Mouse (Mus musculus) thymus, postnatal 0 days (tissue): Measurements from ENCODE around the gene Fosb. TPM values are rescaled to one million over a fixed set of nuclear protein-coding genes. Genes with fewer than 3 reads are reported as not detected.
A peak's percentile ranks its signal among the peaks of the same experiment; 100 is the strongest.

Experiments used
- DNase-seq: peaks from one replicate; pipeline ENCODE4 v3.0.0-alpha.2; 2015; ENCODE audit warnings: low spot score
- polyA plus RNA-seq: library from polyadenylated mRNA; unstranded; fragments of >200 nt; fragmentation: Nextera tagmentation; extraction: Ambion mirVana; gene quantifications from 2 replicates; pipeline ENCODE4 v1.2.1, GENCODE M21; 2015

Gene Fosb
- polyA plus RNA-seq, 1 experiment from 2014 or later: 0.21 TPM

DNA sequence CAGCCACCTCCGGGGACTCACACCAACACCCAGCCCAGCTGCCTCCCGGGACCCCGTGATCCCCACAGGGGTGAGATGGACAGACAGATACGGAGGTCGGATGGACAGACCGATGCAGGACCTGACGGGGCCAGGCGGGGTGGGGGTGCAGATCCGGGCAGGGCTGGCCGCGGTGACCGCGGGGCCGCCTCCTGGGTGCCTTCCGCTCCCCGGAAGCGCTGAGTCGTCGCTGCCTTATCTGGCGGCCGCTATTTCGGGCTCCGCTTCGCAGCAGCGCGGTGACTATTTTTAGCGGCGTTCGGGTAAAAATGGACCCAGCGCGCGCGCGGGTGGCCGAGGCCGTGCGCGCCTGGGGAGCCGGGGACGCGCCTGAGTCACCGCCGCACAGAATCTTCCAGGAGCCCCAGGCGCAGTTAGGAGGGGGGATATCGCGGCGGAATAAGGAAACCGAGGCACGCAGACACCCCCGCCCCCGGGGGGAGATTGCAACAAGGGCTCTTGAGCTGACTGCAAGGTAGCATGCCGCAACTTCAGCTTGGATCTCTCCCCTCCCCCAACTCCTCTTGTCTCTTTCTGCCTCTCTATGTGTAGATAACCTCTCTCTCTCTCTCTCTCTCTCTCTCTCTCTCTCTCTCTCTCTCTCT, 23.0 kb upstream of the Fosb start:
- DNase-seq: peak; percentile 68

DNA sequence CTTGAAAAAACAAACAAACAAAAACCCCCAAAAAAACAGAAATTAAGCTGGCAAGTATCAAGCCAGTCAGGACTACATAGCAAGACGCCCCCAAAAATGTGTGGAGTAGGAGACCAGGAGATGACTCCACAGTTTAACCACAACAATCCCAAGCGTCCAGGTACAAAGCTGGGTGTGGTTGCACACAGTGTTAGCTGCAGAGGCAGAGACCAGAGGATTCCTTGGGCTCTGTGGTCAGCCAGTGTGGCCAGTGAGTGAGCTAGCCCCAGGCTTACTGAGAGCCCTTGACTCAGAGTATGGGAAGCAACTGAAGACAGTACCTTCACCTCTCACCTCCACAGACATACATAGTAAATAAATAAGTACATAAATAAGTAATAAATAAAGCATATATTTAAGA, 22.1 kb upstream of the Fosb start:
- DNase-seq: no peak

DNA sequence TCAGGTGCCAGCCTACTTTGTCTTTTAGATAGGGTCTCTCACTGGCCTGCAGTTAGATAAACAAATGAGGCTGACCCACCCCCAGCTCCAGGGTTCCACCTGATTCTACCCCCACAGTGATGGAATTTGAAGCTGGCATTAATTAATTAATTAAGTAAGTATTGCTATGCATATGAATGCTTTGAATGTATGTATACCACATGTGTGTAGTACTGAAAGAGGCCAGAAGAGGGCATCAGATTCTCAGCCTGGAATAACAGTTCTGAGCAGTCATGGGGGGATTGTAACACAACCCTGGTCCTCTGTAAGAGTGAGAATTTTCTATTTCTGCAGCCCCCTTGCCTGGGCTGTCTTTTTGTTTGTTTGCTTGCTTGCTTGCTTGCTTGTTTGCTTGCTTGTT, 18.6 kb upstream of the Fosb start:
- DNase-seq: no peak

DNA sequence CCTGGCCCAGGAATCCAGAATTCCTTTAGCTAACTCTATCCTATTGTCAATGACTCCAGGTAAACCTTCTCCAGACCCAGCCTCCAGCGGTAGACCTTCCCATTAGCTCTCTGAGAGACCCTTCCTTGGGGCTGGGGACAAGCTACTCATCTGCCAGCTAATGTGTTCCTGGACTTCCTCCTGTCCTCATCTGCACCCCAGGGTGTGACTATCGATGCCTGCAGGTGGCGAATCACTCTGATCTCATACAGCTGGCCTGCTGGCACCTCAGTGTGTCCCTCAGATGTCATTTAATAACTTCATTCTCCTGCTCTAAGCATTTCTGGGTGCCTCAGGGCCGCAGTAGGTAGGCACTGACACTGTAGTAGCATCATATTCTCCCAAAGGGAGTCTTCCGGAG, 17.9 kb upstream of the Fosb start:
- DNase-seq: no peak

DNA sequence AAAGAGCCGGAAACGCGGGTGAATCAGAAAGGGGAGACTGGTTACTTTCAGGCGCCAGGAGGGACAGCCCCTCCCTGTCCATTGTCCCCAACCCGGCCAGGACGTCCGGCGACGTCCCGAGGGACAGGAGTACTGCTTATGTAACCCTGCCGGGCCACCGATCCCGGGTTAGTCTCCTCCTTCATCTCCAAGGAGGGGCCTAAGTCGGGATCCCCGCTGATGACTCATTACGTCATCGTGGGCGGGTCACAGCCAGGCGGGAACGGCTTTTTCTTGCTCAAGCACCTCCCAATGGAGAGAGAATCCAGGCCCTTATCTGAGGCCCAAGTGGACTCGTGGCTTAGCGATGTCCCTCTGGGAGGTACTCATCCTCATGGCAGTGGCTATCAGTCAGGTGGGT, 17.3 kb upstream of the Fosb start:
- no peak for DNase-seq

DNA sequence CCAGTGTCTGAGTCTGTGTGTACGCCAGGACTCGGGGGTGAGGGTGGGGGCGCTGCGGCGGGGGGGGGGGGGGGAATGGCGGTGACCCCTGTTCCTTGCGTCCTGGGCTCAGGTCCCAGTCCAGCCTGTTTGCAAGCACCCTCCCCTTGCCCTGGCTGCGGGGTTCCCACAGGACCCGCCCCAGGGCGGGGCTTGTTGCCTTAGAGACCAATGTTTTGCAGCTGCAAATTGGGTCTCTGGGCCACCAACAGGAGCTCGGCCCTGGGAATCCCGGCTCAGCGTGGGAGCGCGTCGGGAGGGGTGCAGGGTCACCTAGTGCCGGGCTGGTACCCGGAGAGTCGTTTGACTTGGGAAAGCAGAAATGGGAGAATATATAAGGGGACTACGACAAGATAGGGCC, 16.5 kb upstream of the Fosb start:
- DNase-seq: peak; percentile 67

DNA sequence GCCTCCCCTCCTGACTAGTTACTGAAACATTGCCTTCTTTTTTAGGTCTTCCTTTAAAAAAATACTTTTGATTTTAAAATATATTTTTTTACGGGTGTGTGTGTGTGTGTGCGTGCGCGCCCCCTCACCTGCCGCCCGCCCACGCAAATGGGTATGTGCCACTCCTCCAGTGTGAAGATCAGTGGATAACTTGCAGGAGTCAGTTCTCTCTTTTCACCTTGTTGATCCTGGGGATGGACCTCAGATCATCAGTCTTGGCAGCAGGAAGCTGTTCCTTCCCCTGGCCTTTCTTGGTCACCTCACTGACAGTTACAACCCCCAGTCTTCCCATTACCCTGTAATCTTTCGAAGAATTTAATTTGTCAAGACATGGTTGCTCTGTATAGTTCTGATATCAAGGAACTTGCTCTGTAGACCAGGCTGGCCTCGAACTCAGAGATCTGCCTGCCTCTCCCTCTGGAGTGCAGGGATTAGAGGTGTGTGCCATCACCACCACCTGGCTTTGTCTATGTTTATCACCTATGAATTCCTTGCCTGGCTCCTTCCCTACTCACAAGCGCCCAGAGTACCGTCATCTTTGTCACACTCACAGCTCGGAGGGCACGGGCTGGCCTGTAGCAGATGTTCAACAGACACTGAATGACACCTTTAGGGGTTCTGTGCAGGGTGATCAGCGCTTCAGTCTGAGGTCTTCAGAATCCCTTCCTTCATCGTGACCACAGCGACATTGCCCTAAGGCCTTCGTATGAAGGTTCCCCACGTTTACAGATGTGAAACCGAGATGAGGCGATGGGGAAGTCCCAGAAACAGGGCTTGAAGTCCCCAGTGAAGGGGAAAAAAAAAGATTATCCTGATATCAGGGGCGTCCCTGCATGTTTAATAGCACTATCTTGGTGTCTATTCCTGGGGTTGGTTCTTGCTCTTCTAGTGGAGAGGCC, 15.7 kb upstream of the Fosb start:
- DNase-seq: no peak

DNA sequence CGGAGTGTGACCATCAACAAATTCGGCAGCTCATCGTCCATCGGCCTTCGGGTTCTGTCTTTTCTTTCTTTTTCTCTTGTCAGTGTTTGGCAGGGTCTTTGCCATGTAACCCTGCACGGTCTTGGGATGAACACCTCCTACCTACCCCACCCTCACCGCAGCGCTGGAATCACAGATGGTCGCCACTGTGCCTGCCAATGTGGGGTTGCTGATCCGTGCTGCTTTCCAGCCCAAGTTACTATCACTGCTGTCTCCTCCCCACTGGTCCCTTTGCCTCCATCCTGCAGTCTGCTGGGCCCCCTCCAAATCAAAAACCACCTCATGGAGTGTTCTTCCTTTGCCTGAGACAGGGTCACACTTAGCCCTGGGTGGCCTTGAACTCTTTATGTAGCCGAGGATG, 14.4 kb upstream of the Fosb start:
- no peak for DNase-seq

DNA sequence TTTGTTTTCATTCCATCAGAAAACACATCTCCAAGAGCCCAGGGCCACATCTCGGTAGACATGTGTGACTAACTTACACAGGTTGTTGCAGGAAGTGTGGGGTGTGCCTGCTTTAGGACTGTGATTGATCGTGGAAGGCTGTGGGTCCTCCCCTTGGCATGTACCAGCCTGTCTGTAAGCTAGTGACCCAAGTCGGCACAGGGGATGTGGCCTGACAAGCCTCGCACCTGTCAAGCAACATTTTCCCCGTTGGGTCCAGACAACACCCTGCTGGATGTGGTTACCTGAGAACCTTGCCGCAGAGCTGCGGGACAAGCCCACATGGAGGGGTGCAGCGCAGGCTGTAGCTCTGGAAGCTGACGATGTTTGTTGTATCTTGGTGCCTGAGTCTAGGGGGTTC, 12.6 kb upstream of the Fosb start:
- DNase-seq: no peak

DNA sequence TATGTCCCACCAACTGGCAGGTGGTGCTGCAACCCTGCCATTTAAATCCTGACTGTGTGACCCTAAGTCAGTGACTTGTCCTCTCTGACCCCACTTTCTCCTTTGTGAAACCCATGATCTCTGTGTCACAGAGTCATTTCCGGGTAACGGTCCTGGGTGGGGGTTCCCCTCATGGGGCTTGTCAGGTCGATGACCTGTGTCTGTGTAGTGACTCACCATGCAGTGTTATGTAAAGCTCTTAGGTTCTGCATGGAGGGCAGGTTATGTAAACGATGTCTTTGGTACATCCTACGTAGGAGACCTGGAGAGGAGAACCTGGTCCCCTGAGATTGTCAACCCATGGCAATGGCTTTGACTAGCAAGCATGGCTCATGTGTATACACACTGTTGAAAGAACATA, 11.6 kb upstream of the Fosb start:
- no peak for DNase-seq

DNA sequence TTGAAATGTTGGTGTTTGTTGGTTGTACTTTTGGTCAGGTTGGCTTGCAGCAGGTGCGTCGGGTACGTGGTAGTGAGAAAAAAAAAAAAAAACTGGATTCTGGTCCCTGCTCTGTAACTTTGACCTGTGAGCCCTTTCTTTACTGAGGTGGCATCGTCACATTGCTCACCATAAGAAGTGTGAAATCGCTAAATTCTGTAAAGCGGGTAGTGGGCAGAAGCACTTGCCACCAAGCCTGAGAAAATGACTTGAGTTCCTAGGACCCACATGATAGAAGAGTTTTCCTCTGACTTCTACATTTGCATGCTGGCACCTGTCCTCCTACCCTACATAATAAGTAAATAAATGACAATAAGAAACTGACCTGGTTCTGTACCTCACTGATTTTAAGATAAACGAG, 10.8 kb upstream of the Fosb start:
- no peak for DNase-seq

DNA sequence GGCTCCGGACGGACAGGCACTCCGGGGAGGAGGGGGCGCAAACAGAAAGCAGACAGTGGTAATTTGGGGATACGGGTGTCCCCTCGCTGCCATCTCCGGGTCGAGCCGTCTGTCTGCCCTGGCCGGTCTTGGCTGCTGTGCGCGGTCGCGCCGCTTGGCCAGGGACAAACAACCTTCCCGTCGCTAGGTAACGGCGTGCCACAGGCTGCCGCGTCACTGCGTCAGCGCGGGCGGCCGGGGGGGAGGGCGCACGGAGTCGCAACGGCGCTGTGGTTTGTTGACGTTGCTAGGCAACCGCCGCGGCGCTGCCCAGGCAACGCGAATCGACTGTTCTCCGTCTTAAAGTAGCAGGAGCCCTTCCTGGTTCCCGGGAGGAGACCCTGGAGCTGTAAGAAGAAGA, 10.1 kb upstream of the Fosb start:
- DNase-seq: peak; percentile 94

DNA sequence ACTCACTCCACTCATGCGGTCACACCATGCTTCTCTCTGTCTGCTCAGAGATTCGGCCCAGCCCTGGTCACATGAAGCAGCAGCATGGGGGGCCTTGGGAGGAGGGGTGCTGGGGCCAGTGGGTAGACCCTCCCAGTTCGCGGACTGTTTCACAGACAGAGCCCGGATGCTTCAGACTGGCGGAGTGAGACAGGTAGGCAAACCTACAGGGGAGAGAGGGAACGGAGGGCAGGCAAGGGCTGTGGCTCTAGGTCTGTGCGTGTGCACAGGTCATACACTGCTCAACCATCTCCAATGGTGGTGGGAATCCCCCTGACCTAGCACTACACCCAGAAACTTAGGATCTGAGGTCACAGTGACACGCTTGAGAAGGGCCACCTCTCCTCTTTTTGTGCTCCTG, 9.6 kb upstream of the Fosb start:
- no peak for DNase-seq

DNA sequence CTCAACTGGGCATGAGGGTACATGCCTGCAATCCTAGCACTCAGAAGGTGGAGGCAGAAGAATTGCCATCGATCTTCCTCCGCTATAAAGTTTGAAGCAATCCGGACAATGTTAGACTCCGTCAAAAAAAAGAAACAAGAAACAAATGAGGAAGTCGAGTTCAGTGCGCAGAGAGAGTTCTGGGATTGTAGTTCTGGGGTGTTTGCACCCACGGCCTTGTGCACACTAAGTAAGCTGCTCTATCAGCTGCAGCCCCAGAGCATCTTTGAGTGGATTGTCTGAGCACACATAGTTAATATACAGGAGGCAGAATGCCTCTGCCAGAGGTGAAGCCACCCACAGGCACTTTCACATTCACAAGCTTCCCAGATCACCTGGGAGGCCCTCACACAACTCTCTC, 8.8 kb upstream of the Fosb start:
- DNase-seq: no peak

DNA sequence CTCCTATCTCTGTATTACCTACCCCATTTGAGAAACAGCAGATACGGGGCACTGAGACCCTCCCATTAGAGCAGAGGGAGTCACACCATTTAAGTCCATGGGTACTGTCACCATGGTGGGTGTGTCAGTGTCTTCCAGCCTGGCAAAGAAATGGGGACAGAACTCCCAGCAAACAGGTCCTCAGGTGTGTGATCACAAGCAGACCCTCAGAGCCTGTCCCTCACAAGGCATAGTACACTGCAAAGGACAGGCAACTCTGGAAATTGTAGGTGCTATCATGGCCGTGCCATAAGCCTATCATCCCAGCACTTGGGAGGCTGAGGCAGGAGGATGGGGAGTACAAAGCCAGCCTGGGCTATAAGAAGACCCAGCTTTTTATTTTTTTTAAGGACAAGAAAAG, 8.3 kb upstream of the Fosb start:
- DNase-seq: no peak

DNA sequence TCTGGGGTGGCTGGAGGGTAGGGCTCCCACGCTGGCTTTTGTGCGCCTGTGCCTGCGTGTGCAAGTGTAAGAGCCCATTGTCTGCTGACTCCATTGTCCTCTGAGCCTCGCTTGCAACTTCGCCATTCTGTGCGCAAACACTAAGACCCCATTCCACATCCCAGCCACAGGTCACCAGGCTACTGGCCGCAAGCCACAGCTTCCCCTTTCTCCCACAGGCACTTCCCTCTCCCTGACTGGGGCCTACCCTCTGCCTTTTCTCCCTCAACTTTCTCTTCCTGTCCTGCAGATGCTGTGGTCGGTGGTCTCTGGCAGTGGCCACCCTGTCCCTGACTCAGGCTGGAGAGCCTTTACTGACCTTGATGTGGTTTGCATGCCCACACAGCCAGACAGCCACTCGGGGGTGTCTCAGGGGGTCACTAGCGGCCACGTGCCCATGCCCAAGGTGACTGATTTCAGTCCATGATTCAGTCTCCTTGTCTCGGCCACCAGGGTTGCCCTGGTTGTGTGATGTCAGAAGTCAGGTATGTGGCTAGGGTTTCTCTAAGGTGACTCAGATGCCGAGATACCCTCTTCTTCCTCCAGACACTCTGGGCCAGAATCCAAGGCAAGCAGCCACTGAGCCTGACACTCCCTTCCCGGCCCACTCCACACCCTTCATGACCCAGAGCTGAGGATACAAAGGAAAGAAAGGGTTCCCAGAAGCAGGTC, 6.8 kb upstream of the Fosb start:
- no peak for DNase-seq

DNA sequence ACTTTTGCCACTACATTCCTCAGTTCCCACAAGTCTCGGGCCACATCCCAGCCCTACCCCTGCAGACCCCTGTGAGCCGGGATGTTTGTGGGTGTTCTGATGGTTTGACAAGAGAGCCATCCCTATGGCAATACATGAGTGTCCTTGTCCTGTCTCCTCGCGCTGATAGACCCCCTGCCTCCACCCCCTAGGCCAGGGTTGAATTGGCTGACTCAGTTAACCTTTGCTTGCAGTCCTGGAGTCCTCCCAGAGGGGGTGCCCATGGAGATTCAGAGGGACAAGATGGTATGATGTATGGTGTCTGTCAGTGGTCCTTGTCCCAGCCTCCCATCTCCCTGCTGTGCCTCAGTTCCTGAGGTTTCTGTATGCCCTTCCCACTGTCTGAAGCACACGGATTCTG, 4.2 kb upstream of the Fosb start:
- DNase-seq: no peak

DNA sequence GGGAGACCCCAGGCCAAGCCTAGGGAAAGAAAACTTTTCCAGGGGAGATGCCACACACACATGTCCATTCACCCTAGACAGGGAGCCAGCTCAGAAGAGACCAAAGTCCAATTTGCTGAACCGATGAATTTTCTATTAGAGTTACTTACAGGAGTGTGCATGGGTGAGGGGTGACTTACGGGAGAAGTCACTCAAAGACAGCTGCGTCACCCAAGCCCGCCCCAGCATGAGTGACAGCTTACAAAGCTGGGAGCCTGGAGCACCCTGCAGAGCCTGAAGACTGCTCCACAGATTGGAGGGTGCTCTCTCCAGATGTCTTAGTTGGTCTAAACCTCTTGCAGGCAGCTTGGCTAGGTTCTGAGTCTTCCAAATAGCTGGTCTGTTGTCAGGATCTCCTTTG, 2.1 kb upstream of the Fosb start:
- DNase-seq: no peak

DNA sequence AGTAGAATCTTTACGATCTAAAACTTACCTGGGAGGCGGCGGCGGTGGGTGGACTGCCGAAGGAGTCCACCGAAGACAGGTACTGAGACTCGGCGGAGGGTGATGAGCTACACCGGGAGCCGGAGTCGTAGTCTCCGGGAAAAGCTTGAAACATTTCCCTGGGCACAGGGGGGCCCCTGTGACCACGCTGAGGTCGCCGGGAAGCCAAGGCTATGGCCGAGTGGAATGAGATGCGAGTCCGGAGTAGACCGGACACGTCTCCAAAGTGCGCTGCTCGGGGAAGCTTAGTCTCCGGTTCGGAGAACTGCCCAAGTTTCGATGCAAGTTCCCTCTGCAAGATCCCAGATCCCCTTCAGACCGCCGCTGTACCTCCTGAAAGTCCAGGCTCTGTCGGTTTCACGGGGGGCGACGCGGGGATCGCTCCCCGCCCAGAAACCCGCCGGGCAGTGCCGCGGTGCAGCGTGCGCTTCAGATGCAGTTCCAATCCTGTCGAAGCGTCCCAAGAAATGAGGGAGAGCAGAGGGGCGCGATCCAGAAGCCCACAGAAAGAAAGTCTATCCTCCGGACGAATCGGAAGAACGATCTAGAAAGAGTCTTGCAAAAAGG, 470 bp downstream of the Fosb start:
- no peak for DNase-seq

DNA sequence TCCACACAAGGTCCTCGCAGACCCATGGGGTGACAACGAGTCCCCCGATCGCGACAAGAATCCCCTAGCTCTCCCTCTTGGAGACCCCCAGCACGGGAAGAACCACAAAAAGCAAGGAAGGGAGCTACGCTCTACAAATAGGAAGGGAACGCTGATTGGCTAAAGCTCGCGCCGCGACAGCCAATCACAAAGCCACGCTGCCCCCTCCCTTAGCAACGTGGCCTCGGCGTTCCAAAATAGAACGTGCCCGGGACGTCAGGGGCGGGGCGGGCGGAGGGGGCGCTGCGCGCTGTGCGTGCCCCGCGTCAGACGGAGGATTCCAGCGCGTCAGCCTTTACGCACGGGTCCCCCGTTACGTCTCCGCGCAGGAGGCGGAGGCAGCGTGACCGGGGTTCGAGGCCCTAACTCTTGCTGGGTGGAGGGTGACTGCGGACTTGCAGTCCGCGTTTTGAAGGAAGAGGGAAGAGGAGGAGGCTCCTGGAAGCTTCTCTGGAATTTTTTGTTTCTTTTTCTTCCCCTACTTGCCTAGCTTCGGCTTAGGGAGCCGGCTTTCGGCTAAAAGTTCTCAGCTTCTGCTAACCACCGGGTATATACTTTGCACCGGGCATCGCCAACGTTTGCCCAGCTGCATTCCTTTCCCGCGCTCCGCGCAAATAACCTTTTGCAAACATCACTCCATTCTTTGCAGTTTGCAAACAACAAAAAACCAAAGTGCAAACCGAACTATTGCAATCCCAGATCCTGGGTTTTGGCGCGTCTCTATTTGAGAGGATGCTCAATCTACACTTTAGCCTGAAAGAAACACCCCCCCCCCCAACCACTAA, 1.2 kb downstream of the Fosb start:
- peak; percentile 95 for DNase-seq
